Mouse (Mus musculus): ENCODE measurements around the gene Pramel1. TPM values are rescaled to one million over a fixed set of nuclear protein-coding genes. Genes with fewer than 3 reads are reported as not detected.

Gene Pramel1
- not detected in 2 replicates for polyA plus RNA-seq (2021; fragmentation: Nextera tagmentation)
- long read RNA-seq, experiment 1 = 0 reads
- long read RNA-seq, experiment 2 = 0 reads

GRCm38 (mm10) chr4:143394181-143394580, at the start of gene Pramel1:
TSS of gene Pramel1 (plus strand) at chr4:143394428.

GRCm38 (mm10) chr4:143349484-143349906, 44.7 kb upstream of the Pramel1 start, which contains the start of gene Lrrc38:
TSS of gene Lrrc38 (plus strand) at chr4:143349757.

GRCm38 (mm10) chr4:143412219-143413092, 18.2 kb downstream of the Pramel1 start, which contains the start of gene Pramef8:
TSS of gene Pramef8 (plus strand) at chr4:143412426.

Other genes starting within 250 kb of the Pramel1 start
- gene Prdm2, start 181.4 kb upstream of the Pramel1 start, polyA plus RNA-seq (2021; fragmentation: Nextera tagmentation) = 5.9 and 6.1 TPM in 2 replicates
- 30.3 and 63.0 TPM in 2 replicates for gene Pdpn, start 94.9 kb upstream of the Pramel1 start, polyA plus RNA-seq (2021; fragmentation: Nextera tagmentation)
- gene Lrrc38, start 44.7 kb upstream of the Pramel1 start, polyA plus RNA-seq (2021; fragmentation: Nextera tagmentation) = 1.4 TPM in 2 replicates
- gene Pramef8, start 18.0 kb downstream of the Pramel1 start, polyA plus RNA-seq (2021; fragmentation: Nextera tagmentation) = 6.0 and 6.4 TPM in 2 replicates
- gene Oog4, start 55.9 kb downstream of the Pramel1 start, polyA plus RNA-seq (2021; fragmentation: Nextera tagmentation) = not detected in 2 replicates
- not detected in 2 replicates for gene Gm13043, start 116.9 kb downstream of the Pramel1 start, polyA plus RNA-seq (2021; fragmentation: Nextera tagmentation)
- not detected in 2 replicates for gene Gm13040, start 141.5 kb downstream of the Pramel1 start, polyA plus RNA-seq (2021; fragmentation: Nextera tagmentation)
- gene BC080695, start 157.3 kb downstream of the Pramel1 start, polyA plus RNA-seq (2021; fragmentation: Nextera tagmentation) = not detected in 2 replicates
- not detected in 2 replicates for gene Gm13057, start 157.3 kb downstream of the Pramel1 start, polyA plus RNA-seq (2021; fragmentation: Nextera tagmentation)
- gene Gm13083, start 220.6 kb downstream of the Pramel1 start, polyA plus RNA-seq (2021; fragmentation: Nextera tagmentation) = not detected in 2 replicates